Mouse (Mus musculus): ENCODE results near the gene Rnf166. TPM values are rescaled to one million over a fixed set of nuclear protein-coding genes. Genes with fewer than 3 reads are reported as not detected.

Rnf166 gene
- polyA plus RNA-seq, 1 experiment = 44.9 TPM

GRCm38 (mm10) chr8:122451161-122451703 lies 24.6 kb downstream of the Rnf166 start:
- no peaks in the 10 kb centered on the region for H3K4me1 ChIP-seq (ENCODE audit: control insufficient read depth, insufficient read depth, insufficient read length, low read length)
- H3K36me3 ChIP-seq (ENCODE audit: control insufficient read depth, insufficient read depth, low read length) = no peaks in the 10 kb centered on the region
- no peaks in the 10 kb centered on the region for H3K27me3 ChIP-seq (ENCODE audit: control insufficient read depth, insufficient read depth, low read length)
- TF ChIP-seq CTCF (IDR thresholded peaks at IDR 0.05; ENCODE audit: extremely low read depth, insufficient read length, insufficient replicate concordance, low read depth, low read length) (no peak), POLR2A (IDR thresholded peaks at IDR 0.05; ENCODE audit: low read depth, low read length) (no peak)
- 57% methylated on average over 7 of the region's 7 CpGs for WGBS
- no peak overlapping the region for H3K4me3 ChIP-seq (ENCODE audit: low read depth, low read length)
- H3K27ac ChIP-seq (ENCODE audit: insufficient read depth, low read depth, low read length) = no peak overlapping the region

- no peaks in the 10 kb centered on the region for H3K36me3 ChIP-seq (ENCODE audit: control insufficient read depth, insufficient read depth, low read length)
- H3K27me3 ChIP-seq (ENCODE audit: control insufficient read depth, insufficient read depth, low read length) = no peaks in the 10 kb centered on the region
- TF ChIP-seq POLR2A (IDR thresholded peaks at IDR 0.05; ENCODE audit: low read depth, low read length) (no peak), CTCF (IDR thresholded peaks at IDR 0.05; ENCODE audit: extremely low read depth, insufficient read length, insufficient replicate concordance, low read depth, low read length) (no peak)
- H3K4me3 ChIP-seq (ENCODE audit: low read depth, low read length) = no peak overlapping the region
- no peak overlapping the region for H3K27ac ChIP-seq (ENCODE audit: insufficient read depth, low read depth, low read length)
- H3K4me1 ChIP-seq (ENCODE audit: control insufficient read depth, insufficient read depth, insufficient read length, low read length) = peaks cover 8% of the 10 kb centered on the region
- 52% methylated on average over 3 of the region's 3 CpGs for WGBS
Measured at GRCm38 (mm10) chr8:122445203-122445602, 30.7 kb downstream of the Rnf166 start.

DNA sequence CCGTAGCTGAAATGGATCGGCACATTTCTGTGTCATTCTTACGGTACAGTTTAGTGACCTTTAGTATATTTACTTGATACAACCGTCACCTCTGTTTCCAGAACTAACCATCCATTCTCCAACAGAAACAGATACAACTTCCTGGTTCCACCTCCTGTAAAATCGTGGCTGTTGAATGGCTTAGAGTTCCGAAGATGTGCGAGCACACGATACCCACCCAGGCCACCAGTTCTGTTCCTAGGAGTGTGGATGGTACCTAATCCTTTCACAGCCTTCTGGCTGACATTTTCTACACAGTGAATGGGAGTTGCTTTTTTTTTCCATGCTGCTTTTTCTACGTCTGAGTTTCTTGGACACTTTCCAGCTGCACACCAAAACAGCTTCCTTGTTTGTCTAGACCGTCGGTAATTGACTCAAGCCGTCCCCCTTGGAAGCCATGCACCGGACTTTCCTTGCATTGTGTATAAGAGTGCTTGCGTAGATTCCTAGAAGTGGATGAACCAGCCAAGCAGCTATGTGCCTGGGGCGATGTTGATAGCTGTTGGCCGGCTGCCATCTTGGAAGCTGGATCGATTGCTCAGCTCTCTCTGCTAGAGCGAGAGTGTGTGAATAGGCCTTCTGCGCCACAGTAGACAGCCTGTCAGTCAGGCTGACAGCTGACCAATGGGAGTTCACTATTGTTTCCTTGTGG lies 31.7 kb downstream of the Rnf166 start:
- Histone ChIP-seq H3K4me3 (ENCODE audit: low read depth, low read length) (peak overlapping the region; percentile 75), H3K36me3 (ENCODE audit: control insufficient read depth, insufficient read depth, low read length) (no peaks in the 10 kb centered on the region), H3K27ac (ENCODE audit: insufficient read depth, low read depth, low read length) (peak overlapping the region; percentile 94), H3K27me3 (ENCODE audit: control insufficient read depth, insufficient read depth, low read length) (no peaks in the 10 kb centered on the region), H3K4me1 (ENCODE audit: control insufficient read depth, insufficient read depth, insufficient read length, low read length) (peaks cover 8% of the 10 kb centered on the region)
- TF ChIP-seq CTCF (IDR thresholded peaks at IDR 0.05; ENCODE audit: extremely low read depth, insufficient read length, insufficient replicate concordance, low read depth, low read length) = no peak
- TF ChIP-seq POLR2A (IDR thresholded peaks at IDR 0.05; ENCODE audit: low read depth, low read length) = peak; percentile 28; the same call in 1 of the 2 replicates
- under 1% methylated on average over 19 of the region's 19 CpGs for WGBS

DNA sequence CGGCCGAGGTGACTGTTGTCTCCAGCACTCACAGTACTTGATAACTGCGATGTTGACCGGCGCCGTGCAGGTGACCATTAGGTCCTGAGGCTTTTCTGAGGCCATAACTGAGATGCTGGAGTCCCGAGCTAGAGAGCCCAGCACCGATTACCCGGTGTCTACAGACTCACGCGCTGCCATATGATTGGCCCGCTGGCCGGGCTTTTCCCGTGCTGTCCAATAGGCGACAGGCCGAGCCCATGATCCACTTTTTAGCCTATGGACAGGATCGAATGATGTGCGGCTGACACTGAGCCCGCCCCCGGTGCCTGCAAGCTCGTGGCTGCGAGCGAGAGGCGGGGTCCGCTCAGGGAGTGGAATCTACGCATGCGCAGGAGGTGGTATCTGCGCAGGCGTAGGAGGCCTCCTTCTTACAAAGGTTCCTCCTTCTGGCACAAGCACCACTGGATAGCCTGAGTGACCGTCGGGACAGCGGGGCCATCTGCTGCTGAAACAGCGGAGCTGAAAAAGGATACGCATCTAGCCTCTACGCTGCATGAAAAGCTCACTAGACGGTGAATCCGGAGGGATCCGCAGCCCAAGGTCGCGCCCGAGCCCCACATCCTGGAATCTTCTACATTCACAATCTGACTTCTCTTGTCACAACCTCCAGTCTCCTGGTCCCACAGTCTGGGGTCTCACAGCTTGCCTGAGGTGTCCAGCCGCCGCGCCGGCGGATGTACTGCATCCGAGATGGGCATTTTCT lies 32.4 kb downstream of the Rnf166 start, which contains the start of gene Mvd:
Mvd (minus strand) TSS at position 161 of the 745 bp plus-strand sequence.
- H3K4me1 ChIP-seq (ENCODE audit: control insufficient read depth, insufficient read depth, insufficient read length, low read length) = peaks cover 8% of the 10 kb centered on the region

GRCm38 (mm10) chr8:122442781-122443180 lies 33.1 kb downstream of the Rnf166 start:
- Histone ChIP-seq H3K4me1 (ENCODE audit: control insufficient read depth, insufficient read depth, insufficient read length, low read length) (peaks cover 8% of the 10 kb centered on the region), H3K4me3 (ENCODE audit: low read depth, low read length) (peak overlapping the region; percentile 72), H3K27ac (ENCODE audit: insufficient read depth, low read depth, low read length) (peak overlapping the region; percentile 12; the same call in 1 of the 2 replicates), H3K36me3 (ENCODE audit: control insufficient read depth, insufficient read depth, low read length) (0 out of 2 replicates have a peak, but pooled peaks cover 1% of the 10 kb centered on the region), H3K27me3 (ENCODE audit: control insufficient read depth, insufficient read depth, low read length) (no peaks in the 10 kb centered on the region)
- TF ChIP-seq POLR2A (IDR thresholded peaks at IDR 0.05; ENCODE audit: low read depth, low read length) = no peak
- no peak for TF ChIP-seq CTCF (IDR thresholded peaks at IDR 0.05; ENCODE audit: extremely low read depth, insufficient read length, insufficient replicate concordance, low read depth, low read length)
- under 1% methylated on average over 12 of the region's 12 CpGs for WGBS

More for the DNA sequence above, 32.4 kb downstream of the Rnf166 start, which contains the start of gene Mvd:
- Histone ChIP-seq H3K27me3 (ENCODE audit: control insufficient read depth, insufficient read depth, low read length) (no peaks in the 10 kb centered on the region), H3K27ac (ENCODE audit: insufficient read depth, low read depth, low read length) (peak within 1 kb of the TSS; percentile 94), H3K4me3 (ENCODE audit: low read depth, low read length) (peak within 1 kb of the TSS; percentile 75), H3K36me3 (ENCODE audit: control insufficient read depth, insufficient read depth, low read length) (no peaks in the 10 kb centered on the region)
- TF ChIP-seq POLR2A (IDR thresholded peaks at IDR 0.05; ENCODE audit: low read depth, low read length) (peak; percentile 93), CTCF (IDR thresholded peaks at IDR 0.05; ENCODE audit: extremely low read depth, insufficient read length, insufficient replicate concordance, low read depth, low read length) (peak; percentile 32; the same call in 1 of the 2 replicates)
- under 1% methylated on average over 47 of the region's 47 CpGs for WGBS

DNA sequence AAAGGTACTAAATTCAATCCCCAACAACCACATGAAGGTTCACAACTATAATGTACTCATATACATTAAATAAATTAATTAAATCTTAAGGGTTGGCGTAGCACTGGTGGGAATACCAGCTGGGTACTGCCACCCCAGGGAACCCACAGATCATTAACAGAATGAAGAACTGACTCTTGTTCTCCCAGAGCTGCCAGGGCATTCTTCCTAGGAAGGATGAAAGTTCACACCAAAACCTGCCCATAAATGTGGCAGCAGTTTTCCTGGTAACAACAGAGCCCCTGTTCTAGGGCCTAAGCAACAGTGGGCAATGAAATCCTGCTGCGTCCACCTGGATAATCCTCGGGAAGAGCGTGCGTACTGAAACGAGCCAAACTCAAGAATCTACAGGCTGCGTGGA lies 33.5 kb downstream of the Rnf166 start:
- Histone ChIP-seq H3K4me3 (ENCODE audit: low read depth, low read length) (peak overlapping the region; percentile 72), H3K27ac (ENCODE audit: insufficient read depth, low read depth, low read length) (no peak overlapping the region), H3K27me3 (ENCODE audit: control insufficient read depth, insufficient read depth, low read length) (no peaks in the 10 kb centered on the region), H3K4me1 (ENCODE audit: control insufficient read depth, insufficient read depth, insufficient read length, low read length) (peaks cover 8% of the 10 kb centered on the region), H3K36me3 (ENCODE audit: control insufficient read depth, insufficient read depth, low read length) (0 out of 2 replicates have a peak, but pooled peaks cover 1% of the 10 kb centered on the region)
- TF ChIP-seq POLR2A (IDR thresholded peaks at IDR 0.05; ENCODE audit: low read depth, low read length) = no peak
- no peak for TF ChIP-seq CTCF (IDR thresholded peaks at IDR 0.05; ENCODE audit: extremely low read depth, insufficient read length, insufficient replicate concordance, low read depth, low read length)
- 8% methylated on average over 7 of the region's 7 CpGs for WGBS

All from small intestine, adult 2 months (tissue).